Mouse (Mus musculus) thymus, adult 18-20 months (tissue): ENCODE measurements around the gene Mybl2.
A peak's percentile ranks its signal among the peaks of the same experiment; 100 is the strongest.

Source experiments
- DNase-seq, 2 experiments: peaks; one replicate each; pipeline ENCODE4 v3.0.0; 2022; ENCODE audit warnings: mixed read lengths in 2 of 2

The Mybl2 gene

DNA sequence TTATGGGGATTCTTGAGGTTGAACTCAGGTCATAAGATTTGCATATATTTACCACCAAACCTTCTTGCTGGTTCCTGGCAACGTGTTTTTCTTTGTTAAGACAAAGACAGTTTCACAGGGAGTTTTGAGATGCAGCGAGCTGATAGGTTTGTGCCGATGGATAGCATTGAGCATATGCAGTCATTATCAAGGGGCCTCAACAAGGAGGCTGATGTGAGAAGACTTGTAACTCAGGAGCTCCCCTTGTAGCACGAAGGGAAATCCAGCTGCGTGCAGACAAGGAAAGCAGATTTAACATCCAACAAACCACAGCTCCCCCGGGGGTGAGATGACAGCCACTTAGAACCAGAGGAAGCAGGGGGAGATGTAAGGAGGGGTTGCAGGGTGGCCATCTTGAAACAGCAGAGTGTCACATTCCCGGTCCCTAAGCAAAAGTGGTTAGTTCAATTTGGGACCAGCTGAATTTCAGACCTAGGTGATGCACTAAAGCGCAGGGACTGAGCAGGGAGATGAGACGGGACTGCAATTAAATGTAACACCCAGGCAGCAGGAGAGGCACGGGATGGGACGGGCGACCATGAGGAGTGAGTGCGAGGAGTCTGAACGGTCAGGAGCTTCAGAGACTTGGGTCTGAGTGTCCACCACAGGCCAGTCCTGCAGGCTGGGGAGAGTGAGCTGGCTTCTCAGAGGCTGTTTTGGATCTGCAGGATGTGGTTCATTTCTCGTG is 66.3 kb downstream of the Mybl2 start:
- peak in 1 of 2 experiments; percentile 39 for DNase-seq

DNA sequence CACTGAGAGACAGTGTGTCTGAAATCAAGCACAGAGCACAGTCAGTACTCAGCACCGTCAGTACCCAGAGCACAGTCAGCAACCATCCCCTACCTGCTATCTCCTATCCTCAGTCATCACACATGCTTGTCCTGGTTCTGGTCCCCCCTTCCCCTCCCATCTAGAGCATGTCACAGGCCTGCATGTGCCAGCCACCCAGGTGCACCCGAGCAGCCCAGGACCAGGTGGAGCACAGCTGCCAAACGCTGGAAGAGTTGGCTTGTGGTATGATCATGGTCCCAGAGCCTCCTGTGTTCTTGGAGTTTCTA is 66.8 kb downstream of the Mybl2 start:
- DNase-seq = peak; percentile 27 to 52

GRCm38 (mm10) chr2:163122319-163122718 is 67.8 kb downstream of the Mybl2 start:
- DNase-seq = no peak

GRCm38 (mm10) chr2:163123496-163123895 is 69.0 kb downstream of the Mybl2 start:
- DNase-seq = no peak

DNA sequence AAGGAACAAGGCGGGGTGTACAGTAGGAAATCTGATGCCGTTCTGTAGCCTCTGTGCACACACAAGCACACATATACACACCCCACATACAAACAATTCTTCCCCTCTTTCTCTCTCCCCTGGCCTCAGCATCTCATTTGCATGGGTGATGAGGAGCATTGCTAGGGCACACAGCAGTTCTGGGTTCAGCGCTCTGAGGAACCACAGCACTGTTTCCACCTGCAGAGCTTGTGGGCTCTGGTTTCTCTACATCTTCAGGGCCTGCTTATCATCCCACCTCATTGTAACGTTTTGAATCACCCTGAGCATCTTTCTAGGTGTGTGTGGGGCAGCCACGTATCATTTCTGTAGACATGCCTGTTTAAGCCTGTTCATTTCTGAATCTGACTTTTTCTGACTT is 76.3 kb downstream of the Mybl2 start:
- no peak for DNase-seq

DNA sequence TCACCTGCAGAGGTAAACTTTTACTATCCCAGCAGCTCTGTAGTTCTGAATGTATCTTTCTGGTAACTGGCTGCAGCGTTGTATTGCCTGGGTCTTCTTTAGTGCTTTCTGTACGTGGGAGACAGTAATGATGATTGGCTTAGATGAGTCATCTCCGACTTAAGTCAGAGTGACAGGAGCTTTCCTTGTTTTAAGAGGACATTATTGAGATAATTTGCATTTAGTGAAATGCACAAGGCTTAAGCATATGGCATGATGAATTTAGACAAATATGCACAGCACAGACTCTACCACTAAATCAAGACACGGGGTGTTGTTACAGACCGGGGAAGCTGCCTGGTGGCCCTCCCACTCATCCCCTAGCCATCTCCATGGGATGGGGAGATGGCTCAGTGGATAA is 77.8 kb downstream of the Mybl2 start:
- DNase-seq = no peak
